Mouse (Mus musculus): ENCODE results near the gene Ptpre. TPM values are rescaled to one million over a fixed set of nuclear protein-coding genes. Genes with fewer than 3 reads are reported as not detected.
"Not testable (repeated sequence)": the region's sequence is repeated elsewhere in the genome, so short reads cannot be mapped to it uniquely, and the experiment has no call there.

The Ptpre gene
- polyA plus RNA-seq, 1 experiment, result not detected

DNA sequence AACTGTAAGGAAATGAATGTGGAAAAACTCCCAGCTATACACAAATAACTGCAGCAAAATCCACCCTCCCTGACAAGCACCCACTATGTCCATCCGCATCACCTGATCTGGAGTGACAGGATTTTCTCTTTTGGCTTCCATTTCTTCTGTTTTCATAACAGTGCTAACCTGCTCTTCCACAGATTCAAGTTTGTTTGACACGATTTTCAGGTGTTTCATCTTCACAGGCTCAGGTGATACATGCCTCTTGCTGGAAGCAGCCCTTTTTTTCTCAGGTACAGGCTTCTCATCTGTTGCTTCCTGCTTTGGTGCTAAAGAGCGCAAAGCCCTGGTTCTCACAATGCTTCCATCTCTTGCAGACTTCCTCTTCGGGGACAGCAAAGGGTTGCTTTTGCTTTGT is 156.8 kb downstream of the Ptpre start:
- no peaks in the 10 kb centered on the region for H3K4me1 ChIP-seq (ENCODE audit: control insufficient read depth, insufficient read depth, low read length)
- H3K4me3 ChIP-seq (ENCODE audit: insufficient read depth, low read depth, low read length), result no peak overlapping the region
- no peak overlapping the region for H3K27ac ChIP-seq (ENCODE audit: insufficient read depth, low read depth, low read length)
- no peak for TF ChIP-seq CTCF (IDR thresholded peaks at IDR 0.05; ENCODE audit: insufficient read depth, low read depth, low read length)
- no peak for TF ChIP-seq POLR2A (IDR thresholded peaks at IDR 0.05; ENCODE audit: insufficient read depth, low read depth, low read length)
- 87% methylated on average over 4 of the region's 4 CpGs for WGBS

- TF ChIP-seq POLR2A (IDR thresholded peaks at IDR 0.05; ENCODE audit: insufficient read depth, low read depth, low read length) (no peak), CTCF (IDR thresholded peaks at IDR 0.05; ENCODE audit: insufficient read depth, low read depth, low read length) (no peak)
- 96% methylated on average over 5 of the region's 5 CpGs for WGBS
- H3K4me3 ChIP-seq (ENCODE audit: insufficient read depth, low read depth, low read length), result no peak overlapping the region
Measured at GRCm38 (mm10) chr7:135694796-135695195, 157.5 kb downstream of the Ptpre start.

GRCm38 (mm10) chr7:135696127-135696526 is 158.8 kb downstream of the Ptpre start:
- no peak overlapping the region for H3K27ac ChIP-seq (ENCODE audit: insufficient read depth, low read depth, low read length)
- H3K4me3 ChIP-seq (ENCODE audit: insufficient read depth, low read depth, low read length), result no peak overlapping the region
- WGBS, result 74% methylated on average over 4 of the region's 4 CpGs
- TF ChIP-seq CTCF (IDR thresholded peaks at IDR 0.05; ENCODE audit: insufficient read depth, low read depth, low read length) (no peak), POLR2A (IDR thresholded peaks at IDR 0.05; ENCODE audit: insufficient read depth, low read depth, low read length) (no peak)
- no peaks in the 10 kb centered on the region for H3K4me1 ChIP-seq (ENCODE audit: control insufficient read depth, insufficient read depth, low read length)

More at GRCm38 (mm10) chr7:135694796-135695195, 157.5 kb downstream of the Ptpre start:
- H3K4me1 ChIP-seq (ENCODE audit: control insufficient read depth, insufficient read depth, low read length), result no peaks in the 10 kb centered on the region
- H3K27ac ChIP-seq (ENCODE audit: insufficient read depth, low read depth, low read length), result no peak overlapping the region

GRCm38 (mm10) chr7:135697021-135697740 is 159.9 kb downstream of the Ptpre start:
- WGBS, result 72% methylated on average over 5 of the region's 5 CpGs
- not testable (repeated sequence) for H3K4me3 ChIP-seq (ENCODE audit: insufficient read depth, low read depth, low read length); H3K27ac ChIP-seq (ENCODE audit: insufficient read depth, low read depth, low read length); H3K4me1 ChIP-seq (ENCODE audit: control insufficient read depth, insufficient read depth, low read length)

DNA sequence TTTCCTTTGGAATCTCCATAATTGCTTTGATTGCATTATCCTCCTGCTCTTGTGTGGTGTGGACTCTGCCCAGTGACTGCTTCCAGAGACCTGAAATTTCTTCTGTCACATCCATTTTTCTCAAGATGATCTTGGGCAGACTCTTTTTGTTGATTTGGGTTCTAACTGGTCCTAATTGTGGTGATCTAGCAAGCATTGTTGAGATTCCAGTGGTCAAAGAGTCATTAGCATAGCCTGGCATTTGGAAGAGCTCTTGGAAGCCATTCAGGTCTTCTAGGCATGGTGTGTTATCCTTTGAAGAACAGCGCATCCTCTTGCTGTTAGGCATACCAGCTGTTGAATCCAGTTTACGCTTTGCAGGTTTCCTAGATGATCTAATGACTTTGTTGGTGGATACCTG is 161.1 kb downstream of the Ptpre start:
- no peaks in the 10 kb centered on the region for H3K4me1 ChIP-seq (ENCODE audit: control insufficient read depth, insufficient read depth, low read length)
- H3K4me3 ChIP-seq (ENCODE audit: insufficient read depth, low read depth, low read length), result no peak overlapping the region
- no peak overlapping the region for H3K27ac ChIP-seq (ENCODE audit: insufficient read depth, low read depth, low read length)
- 94% methylated on average over 2 of the region's 2 CpGs for WGBS
- TF ChIP-seq CTCF (IDR thresholded peaks at IDR 0.05; ENCODE audit: insufficient read depth, low read depth, low read length), result no peak

DNA sequence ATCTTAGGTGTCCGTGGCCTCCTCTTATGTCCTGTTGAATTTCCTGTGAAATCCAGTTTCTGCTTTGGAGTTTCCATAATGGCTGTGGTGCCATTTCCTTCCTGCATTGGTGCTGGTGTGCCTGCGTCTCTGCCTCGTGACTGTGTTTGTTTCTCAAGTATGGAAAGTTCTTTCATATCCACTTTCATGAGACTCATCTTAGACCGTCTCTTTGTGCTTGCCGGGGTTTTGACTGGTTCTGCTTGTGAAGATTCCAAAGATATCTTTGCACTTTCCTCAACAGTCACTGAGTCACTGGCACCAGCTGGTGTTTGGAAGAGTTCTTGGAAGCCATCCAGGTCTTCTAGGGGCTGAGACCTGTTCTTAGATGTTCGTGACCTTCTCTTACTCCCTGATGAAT is 162.1 kb downstream of the Ptpre start:
- H3K27ac ChIP-seq (ENCODE audit: insufficient read depth, low read depth, low read length), result 0 out of 2 replicates have a peak overlapping the region, but pooled peaks have one; percentile 40
- 25% methylated on average over 6 of the region's 6 CpGs for WGBS
- H3K4me3 ChIP-seq (ENCODE audit: insufficient read depth, low read depth, low read length); H3K4me1 ChIP-seq (ENCODE audit: control insufficient read depth, insufficient read depth, low read length): not testable (repeated sequence)

DNA sequence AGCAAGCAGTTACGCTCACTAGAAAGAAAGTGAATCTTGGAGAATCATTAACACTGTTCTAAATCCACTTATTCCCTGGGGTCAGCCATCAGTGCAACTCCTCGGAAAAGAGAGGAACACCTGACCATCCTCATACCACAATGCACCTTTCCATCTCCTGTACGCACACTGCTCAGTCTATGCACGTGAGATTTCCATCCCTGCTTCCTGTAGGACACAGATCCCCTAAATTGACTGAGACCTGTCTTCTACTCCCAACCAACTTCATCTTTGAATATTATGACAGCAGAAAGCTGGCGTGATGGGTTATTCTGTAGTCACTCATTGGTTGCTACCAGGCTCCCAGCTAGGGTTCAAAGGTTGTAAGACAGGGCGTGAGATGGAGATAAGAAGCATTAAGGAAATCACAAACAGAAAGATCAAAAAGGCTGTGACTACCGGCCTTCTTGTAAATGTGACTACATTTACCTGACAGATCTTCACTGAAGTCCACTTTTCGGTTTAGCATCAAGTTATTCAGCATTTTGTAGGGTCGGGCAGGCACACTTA is 166.4 kb downstream of the Ptpre start:
- Histone ChIP-seq H3K27ac (ENCODE audit: insufficient read depth, low read depth, low read length) (no peak overlapping the region), H3K4me3 (ENCODE audit: insufficient read depth, low read depth, low read length) (no peak overlapping the region), H3K4me1 (ENCODE audit: control insufficient read depth, insufficient read depth, low read length) (no peaks in the 10 kb centered on the region)
- 94% methylated on average over 9 of the region's 9 CpGs for WGBS
- TF ChIP-seq CTCF (IDR thresholded peaks at IDR 0.05; ENCODE audit: insufficient read depth, low read depth, low read length) (no peak), POLR2A (IDR thresholded peaks at IDR 0.05; ENCODE audit: insufficient read depth, low read depth, low read length) (no peak)

- Histone ChIP-seq H3K4me1 (ENCODE audit: control insufficient read depth, insufficient read depth, low read length) (no peaks in the 10 kb centered on the region), H3K27ac (ENCODE audit: insufficient read depth, low read depth, low read length) (no peak overlapping the region), H3K4me3 (ENCODE audit: insufficient read depth, low read depth, low read length) (no peak overlapping the region)
- no peak for TF ChIP-seq POLR2A (IDR thresholded peaks at IDR 0.05; ENCODE audit: insufficient read depth, low read depth, low read length)
- no peak for TF ChIP-seq CTCF (IDR thresholded peaks at IDR 0.05; ENCODE audit: insufficient read depth, low read depth, low read length)
- 97% methylated on average over 8 of the region's 8 CpGs for WGBS
Measured at GRCm38 (mm10) chr7:135704251-135704650, 167.0 kb downstream of the Ptpre start.

DNA sequence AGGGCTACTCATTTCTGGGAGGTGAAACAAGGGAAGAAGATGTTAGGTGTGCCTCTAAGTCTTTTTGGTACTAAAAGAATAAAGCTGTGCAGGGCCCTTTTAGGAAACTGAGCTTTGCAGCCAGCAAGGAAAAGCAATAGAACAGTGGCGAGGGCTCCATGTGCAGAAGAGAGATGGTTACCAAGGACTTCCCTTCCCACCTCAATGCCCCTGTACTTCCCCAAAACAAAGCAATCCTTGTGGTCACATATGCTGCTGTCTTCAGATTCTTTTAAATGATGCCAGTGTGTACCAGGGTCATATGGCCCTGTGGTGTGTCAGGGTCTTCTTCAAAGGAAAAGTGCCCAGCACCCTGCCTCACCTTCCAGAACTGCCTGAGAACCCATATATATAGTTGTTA is 167.8 kb downstream of the Ptpre start:
- WGBS, result 91% methylated on average over 1 of the region's 1 CpGs
- no peak for TF ChIP-seq CTCF (IDR thresholded peaks at IDR 0.05; ENCODE audit: insufficient read depth, low read depth, low read length)
- TF ChIP-seq POLR2A (IDR thresholded peaks at IDR 0.05; ENCODE audit: insufficient read depth, low read depth, low read length), result no peak

DNA sequence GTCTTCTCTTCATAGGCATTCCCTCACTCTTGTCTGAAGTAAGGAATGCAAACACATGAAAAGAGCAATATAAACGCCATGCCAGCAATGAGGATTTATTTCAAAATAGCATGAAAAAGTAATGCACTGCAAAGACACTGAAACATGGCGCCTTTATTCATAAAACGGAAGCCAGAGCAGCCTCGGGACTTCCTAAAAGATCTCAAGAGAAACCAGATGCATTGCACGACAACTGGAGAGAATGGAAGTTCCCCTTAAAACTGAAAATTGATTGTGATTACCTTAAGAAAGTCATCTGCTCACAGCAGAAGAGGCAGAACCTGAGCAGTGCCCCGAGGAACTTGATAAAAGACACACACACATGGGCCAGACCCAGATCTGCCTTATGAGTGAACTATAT is 168.5 kb downstream of the Ptpre start:
- Histone ChIP-seq H3K4me1 (ENCODE audit: control insufficient read depth, insufficient read depth, low read length) (no peaks in the 10 kb centered on the region), H3K27ac (ENCODE audit: insufficient read depth, low read depth, low read length) (no peak overlapping the region), H3K4me3 (ENCODE audit: insufficient read depth, low read depth, low read length) (no peak overlapping the region)
- 96% methylated on average over 6 of the region's 6 CpGs for WGBS
- TF ChIP-seq POLR2A (IDR thresholded peaks at IDR 0.05; ENCODE audit: insufficient read depth, low read depth, low read length) (no peak), CTCF (IDR thresholded peaks at IDR 0.05; ENCODE audit: insufficient read depth, low read depth, low read length) (no peak)

More for the DNA sequence above, 167.8 kb downstream of the Ptpre start:
- Histone ChIP-seq H3K4me3 (ENCODE audit: insufficient read depth, low read depth, low read length) (no peak overlapping the region), H3K27ac (ENCODE audit: insufficient read depth, low read depth, low read length) (no peak overlapping the region), H3K4me1 (ENCODE audit: control insufficient read depth, insufficient read depth, low read length) (no peaks in the 10 kb centered on the region)

Data from olfactory bulb, adult 2 months (tissue).